Mouse (Mus musculus) hindbrain, embryonic 13.5 days (tissue): ENCODE measurements around the gene Lyz1. TPM values are rescaled to one million over a fixed set of nuclear protein-coding genes. Genes with fewer than 3 reads are reported as not detected.
"Not testable (repeated sequence)": the region's sequence is repeated elsewhere in the genome, so short reads cannot be mapped to it uniquely, and the experiment has no call there.

Experiments
- ATAC-seq: fragments of 200-750 bp; cut with Nextera tagmentation; 2 replicates; pipeline ENCODE4 v1.8.0; 2017; ENCODE audit warnings: moderate TSS enrichment; ENCODE audit not compliant: low FRiP score
- H3K27ac ChIP-seq: fragments of 300-500 bp; sonication (generic); 2 replicates; pipeline ENCODE4 v1.5.1; 2015; ENCODE audit warnings: inconsistent platforms, mild to moderate bottlenecking, moderate library complexity
- H3K27me3 ChIP-seq: fragments of 300-500 bp; sonication (generic); 2 replicates; pipeline ENCODE4 v1.6.1; 2015; ENCODE audit warnings: mild to moderate bottlenecking, inconsistent platforms
- H3K36me3 ChIP-seq: fragments of 300-500 bp; sonication (generic); 2 replicates; pipeline ENCODE4 v1.6.1; 2015; ENCODE audit warnings: mild to moderate bottlenecking, inconsistent platforms
- H3K4me1 ChIP-seq: fragments of 300-500 bp; sonication (generic); replicated peaks from 2 replicates; pipeline ENCODE4 v1.6.1; 2015; ENCODE audit warnings: inconsistent platforms
- H3K4me2 ChIP-seq: fragments of 300-500 bp; sonication (generic); 2 replicates; pipeline ENCODE4 v1.6.1; 2015; ENCODE audit warnings: inconsistent platforms, mild to moderate bottlenecking, moderate library complexity
- H3K4me3 ChIP-seq: fragments of 300-500 bp; sonication (generic); 2 replicates; pipeline ENCODE4 v1.5.1; 2015; ENCODE audit warnings: mild to moderate bottlenecking, inconsistent platforms
- H3K9ac ChIP-seq: fragments of 300-500 bp; sonication (generic); 2 replicates; pipeline ENCODE4 v1.6.1; 2015; ENCODE audit warnings: mild to moderate bottlenecking, inconsistent platforms
- H3K9me3 ChIP-seq: fragments of 300-500 bp; sonication (generic); 2 replicates; pipeline ENCODE4 v1.6.1; 2016; ENCODE audit warnings: inconsistent platforms
- WGBS: fragments of 180-500 bp; shearing (Covaris S2); methylation state at CpG from one replicate; pipeline ENCODE4 v1.1.7; 2015; 5-methylcytosine and 5-hydroxymethylcytosine counted together
- polyA plus RNA-seq: library from polyadenylated mRNA; unstranded; fragments of >200 nt; fragmentation: Nextera tagmentation; extraction: Ambion mirVana; gene quantifications from 2 replicates; pipeline ENCODE4 v1.2.1, GENCODE M21; 2015

Lyz1 gene
- polyA plus RNA-seq, 1 experiment from 2014 or later, result not detected

GRCm38 (mm10) chr10:117284578-117285520 lies 7.8 kb downstream of the Lyz1 start:
- Histone ChIP-seq H3K4me3 (no peak overlapping the region), H3K36me3 (no peaks in the 10 kb centered on the region), H3K4me1 (no peaks in the 10 kb centered on the region), H3K4me2 (no peak overlapping the region), H3K9me3 (no peaks in the 10 kb centered on the region), H3K27ac (no peak overlapping the region), H3K27me3 (no peaks in the 10 kb centered on the region), H3K9ac (no peak overlapping the region)
- 88% methylated on average over 10 of the region's 10 CpGs for WGBS
- no peak for ATAC-seq

- Histone ChIP-seq H3K9me3 (no peaks in the 10 kb centered on the region), H3K4me3 (no peak overlapping the region), H3K36me3 (no peaks in the 10 kb centered on the region), H3K4me1 (no peaks in the 10 kb centered on the region), H3K27me3 (no peaks in the 10 kb centered on the region), H3K27ac (no peak overlapping the region), H3K9ac (no peak overlapping the region), H3K4me2 (no peak overlapping the region)
- 81% methylated on average over 7 of the region's 7 CpGs for WGBS
- no peak for ATAC-seq
These were observed 8.6 kb downstream of the Lyz1 start for GRCm38 (mm10) chr10:117283871-117284577.

- not testable (repeated sequence) for ATAC-seq, H3K27ac ChIP-seq
- WGBS, result 95% methylated on average over 4 of the region's 4 CpGs
These were observed 9.5 kb downstream of the Lyz1 start for GRCm38 (mm10) chr10:117283196-117283595.

GRCm38 (mm10) chr10:117282551-117282950 lies 10.1 kb downstream of the Lyz1 start:
- Histone ChIP-seq H3K9me3 (no peaks in the 10 kb centered on the region), H3K27ac (no peak overlapping the region), H3K27me3 (no peaks in the 10 kb centered on the region), H3K4me3 (no peak overlapping the region), H3K4me2 (no peak overlapping the region), H3K4me1 (no peaks in the 10 kb centered on the region), H3K36me3 (no peaks in the 10 kb centered on the region), H3K9ac (no peak overlapping the region)
- ATAC-seq, result no peak
- WGBS, result 79% methylated on average over 2 of the region's 2 CpGs

More at GRCm38 (mm10) chr10:117283196-117283595, 9.5 kb downstream of the Lyz1 start:
- H3K27me3 ChIP-seq, H3K4me3 ChIP-seq, H3K9ac ChIP-seq, H3K4me1 ChIP-seq, H3K9me3 ChIP-seq, H3K4me2 ChIP-seq, H3K36me3 ChIP-seq: not testable (repeated sequence)

GRCm38 (mm10) chr10:117282049-117282448 lies 10.6 kb downstream of the Lyz1 start, which contains the start of gene Lyz2:
Gene Lyz2, minus strand, starts transcription at chr10:117282321.
- H3K4me3 ChIP-seq, result no peak within 1 kb of the TSS
- H3K4me1 ChIP-seq, result no peaks in the 10 kb centered on the region
- no peaks in the 10 kb centered on the region for H3K27me3 ChIP-seq
- ATAC-seq, result no peak
- no peak within 1 kb of the TSS for H3K27ac ChIP-seq
- H3K9me3 ChIP-seq, result no peaks in the 10 kb centered on the region
- no peaks in the 10 kb centered on the region for H3K36me3 ChIP-seq
- 76% methylated on average over 4 of the region's 4 CpGs for WGBS
- H3K9ac ChIP-seq, result no peak within 1 kb of the TSS
- no peak within 1 kb of the TSS for H3K4me2 ChIP-seq

- H3K27me3 ChIP-seq, result no peaks in the 10 kb centered on the region
- 92% methylated on average over 7 of the region's 7 CpGs for WGBS
- H3K27ac ChIP-seq, result no peak overlapping the region
- no peaks in the 10 kb centered on the region for H3K36me3 ChIP-seq
- no peak overlapping the region for H3K9ac ChIP-seq
- no peaks in the 10 kb centered on the region for H3K4me1 ChIP-seq
- H3K9me3 ChIP-seq, result no peaks in the 10 kb centered on the region
- H3K4me2 ChIP-seq, result no peak overlapping the region
- no peak overlapping the region for H3K4me3 ChIP-seq
- no peak for ATAC-seq
These were observed 11.2 kb downstream of the Lyz1 start for GRCm38 (mm10) chr10:117281381-117281920.

- Histone ChIP-seq H3K36me3 (no peaks in the 10 kb centered on the region), H3K9ac (no peak overlapping the region), H3K27me3 (no peaks in the 10 kb centered on the region), H3K9me3 (no peaks in the 10 kb centered on the region), H3K4me3 (no peak overlapping the region), H3K4me1 (no peaks in the 10 kb centered on the region), H3K4me2 (no peak overlapping the region), H3K27ac (no peak overlapping the region)
- ATAC-seq, result no peak
- 69% methylated on average over 1 of the region's 1 CpGs for WGBS
These were observed 12.7 kb downstream of the Lyz1 start for GRCm38 (mm10) chr10:117280000-117280399.

- H3K27me3 ChIP-seq, H3K27ac ChIP-seq, H3K9ac ChIP-seq, H3K9me3 ChIP-seq, H3K4me3 ChIP-seq, H3K36me3 ChIP-seq, H3K4me1 ChIP-seq, H3K4me2 ChIP-seq, ATAC-seq: not testable (repeated sequence)
- WGBS, result 62% methylated on average over 2 of the region's 2 CpGs
These were observed 14.2 kb downstream of the Lyz1 start for GRCm38 (mm10) chr10:117278510-117278909.

GRCm38 (mm10) chr10:117277779-117278178 lies 14.9 kb downstream of the Lyz1 start:
- H3K4me3 ChIP-seq, H3K36me3 ChIP-seq, H3K9me3 ChIP-seq, H3K4me2 ChIP-seq, H3K4me1 ChIP-seq, ATAC-seq, H3K9ac ChIP-seq, H3K27me3 ChIP-seq, H3K27ac ChIP-seq: not testable (repeated sequence)
- WGBS, result 77% methylated on average over 9 of the region's 9 CpGs

GRCm38 (mm10) chr10:117275681-117276369 lies 16.8 kb downstream of the Lyz1 start:
- 82% methylated on average over 10 of the region's 10 CpGs for WGBS
- H3K27me3 ChIP-seq, result no peaks in the 10 kb centered on the region
- no peak overlapping the region for H3K4me3 ChIP-seq
- no peak overlapping the region for H3K9ac ChIP-seq
- no peak overlapping the region for H3K4me2 ChIP-seq
- no peaks in the 10 kb centered on the region for H3K36me3 ChIP-seq
- no peak for ATAC-seq
- H3K9me3 ChIP-seq, result no peaks in the 10 kb centered on the region
- no peaks in the 10 kb centered on the region for H3K4me1 ChIP-seq
- no peak overlapping the region for H3K27ac ChIP-seq

GRCm38 (mm10) chr10:117274645-117275044 lies 18.0 kb downstream of the Lyz1 start:
- not testable (repeated sequence) for H3K9ac ChIP-seq, H3K4me1 ChIP-seq, ATAC-seq, H3K9me3 ChIP-seq, H3K27me3 ChIP-seq, H3K4me2 ChIP-seq, H3K27ac ChIP-seq, H3K36me3 ChIP-seq, H3K4me3 ChIP-seq
- 96% methylated on average over 5 of the region's 7 CpGs for WGBS

- no peak overlapping the region for H3K9ac ChIP-seq
- no peaks in the 10 kb centered on the region for H3K36me3 ChIP-seq
- no peaks in the 10 kb centered on the region for H3K27me3 ChIP-seq
- H3K27ac ChIP-seq, result no peak overlapping the region
- H3K4me2 ChIP-seq, result no peak overlapping the region
- no peak overlapping the region for H3K4me3 ChIP-seq
- H3K9me3 ChIP-seq, result no peaks in the 10 kb centered on the region
- no peaks in the 10 kb centered on the region for H3K4me1 ChIP-seq
- ATAC-seq, result no peak
These were observed 20.6 kb downstream of the Lyz1 start for GRCm38 (mm10) chr10:117272023-117272422.
